Mouse (Mus musculus): ENCODE results near the gene Hps1. TPM values are rescaled to one million over a fixed set of nuclear protein-coding genes. Genes with fewer than 3 reads are reported as not detected.
"Not testable (repeated sequence)": the region's sequence is repeated elsewhere in the genome, so short reads cannot be mapped to it uniquely, and the experiment has no call there.

Gene Hps1
- polyA plus RNA-seq, 1 experiment from 2014 or later = 19.2 TPM

DNA sequence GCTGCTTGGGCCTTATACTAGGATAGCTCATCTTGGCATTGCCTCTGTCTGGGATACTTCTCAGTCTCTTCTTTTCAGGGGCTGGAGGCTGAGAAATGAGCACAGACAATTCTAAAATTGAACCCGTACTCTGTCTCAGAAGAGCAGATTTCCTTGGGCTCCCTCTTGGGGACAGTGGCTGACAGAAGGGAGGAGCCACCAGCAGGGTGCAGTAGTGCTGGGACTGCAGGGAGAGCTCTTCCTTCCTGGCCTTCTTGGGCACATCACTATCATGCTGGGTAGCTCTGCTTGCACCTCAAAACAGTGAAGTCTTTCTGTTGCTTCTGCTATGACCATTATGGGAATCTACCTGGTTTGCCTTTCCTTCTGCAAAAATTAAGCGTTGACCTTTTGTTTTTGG lies 5.4 kb upstream of the Hps1 start:
- Histone ChIP-seq H3K36me3 (no peaks in the 10 kb centered on the region), H3K27ac (no peak overlapping the region), H3K4me1 (replicated peaks) (peaks cover 26% of the 10 kb centered on the region), H3K27me3 (ENCODE audit: insufficient read depth, poor library complexity, severe bottlenecking) (peaks cover 20% of the 10 kb centered on the region; the same call in 1 of the 2 replicates), H3K4me3 (no peak overlapping the region), H3K9me3 (no peaks in the 10 kb centered on the region)
- DNase-seq (ENCODE audit: low spot score) = no peak
- 30% methylated on average over 2 of the region's 2 CpGs for WGBS

DNA sequence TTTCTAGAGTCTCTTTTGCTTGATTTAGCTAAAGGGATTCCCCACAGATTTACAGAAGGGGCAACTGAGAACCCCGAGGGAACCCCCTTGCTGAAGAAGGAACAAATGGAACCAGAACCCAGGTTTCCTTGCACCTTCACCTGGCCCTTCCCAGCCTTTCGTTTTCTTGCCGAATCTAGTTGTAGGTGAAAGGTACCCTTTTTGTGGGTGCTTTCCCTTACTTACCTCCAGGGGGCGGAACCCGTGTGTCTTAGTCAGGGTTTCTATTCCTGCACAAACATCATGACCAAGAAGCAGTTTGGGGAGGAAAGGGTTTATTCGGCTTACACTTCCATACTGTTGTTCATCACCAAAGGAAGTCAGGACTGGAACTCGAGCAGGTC lies 369 bp upstream of the Hps1 start:
- H3K27me3 ChIP-seq (ENCODE audit: insufficient read depth, poor library complexity, severe bottlenecking); H3K36me3 ChIP-seq; H3K9me3 ChIP-seq; DNase-seq (ENCODE audit: low spot score): not testable (repeated sequence)
- Histone ChIP-seq H3K27ac (peak overlapping the region; percentile 92), H3K4me1 (replicated peaks) (peaks cover 27% of the 10 kb centered on the region), H3K4me3 (peak overlapping the region; percentile 65)
- 60% methylated on average over 7 of the region's 7 CpGs for WGBS

DNA sequence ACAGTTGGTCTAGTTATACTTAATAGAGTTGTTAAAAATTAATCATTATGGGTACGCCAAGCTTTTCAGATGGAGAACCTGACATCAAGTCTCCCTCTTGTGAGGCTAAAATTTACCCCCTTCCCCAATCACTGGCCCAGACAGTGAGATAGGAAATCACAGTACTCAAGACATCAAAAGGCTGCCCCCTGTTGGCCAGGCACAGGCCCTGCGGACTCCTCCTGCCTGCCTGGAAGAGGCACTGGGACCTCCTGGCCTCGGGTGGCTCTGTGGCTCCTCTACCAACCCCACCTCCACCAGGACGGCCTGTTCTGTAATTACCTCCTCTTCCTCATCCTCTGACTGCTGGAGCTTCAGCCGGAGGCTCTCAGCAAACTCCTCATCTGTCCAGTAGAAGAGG lies 2.0 kb downstream of the Hps1 start:
- H3K27ac ChIP-seq = no peak overlapping the region
- no peaks in the 10 kb centered on the region for H3K9me3 ChIP-seq
- H3K4me1 ChIP-seq (replicated peaks) = peaks cover 22% of the 10 kb centered on the region
- H3K4me3 ChIP-seq = no peak overlapping the region
- no peaks in the 10 kb centered on the region for H3K27me3 ChIP-seq (ENCODE audit: insufficient read depth, poor library complexity, severe bottlenecking)
- DNase-seq (ENCODE audit: low spot score) = no peak
- peaks cover 3% of the 10 kb centered on the region; the same call in 1 of the 2 replicates for H3K36me3 ChIP-seq
- WGBS = 77% methylated on average over 5 of the region's 5 CpGs

DNA sequence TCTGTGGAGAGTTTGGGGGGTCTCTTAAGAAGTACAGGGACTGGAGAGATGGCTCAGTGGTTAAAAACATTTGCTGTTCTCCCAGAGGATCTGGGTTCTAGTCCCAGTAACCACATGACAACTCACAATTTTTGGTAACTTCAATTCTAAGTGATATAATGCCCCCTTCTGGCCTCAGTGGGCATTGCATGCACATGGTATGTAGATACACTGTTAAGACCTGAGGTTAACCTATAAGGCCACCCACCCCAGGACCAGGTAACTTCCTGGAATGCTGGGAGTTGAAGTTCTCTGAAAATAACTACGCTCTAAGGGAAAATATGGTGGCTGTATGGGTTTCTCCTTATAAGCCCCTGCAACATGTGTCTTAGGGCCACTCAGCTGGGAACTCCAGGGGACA lies 3.0 kb downstream of the Hps1 start:
- Histone ChIP-seq H3K36me3 (peaks cover 3% of the 10 kb centered on the region; the same call in 1 of the 2 replicates), H3K9me3 (no peaks in the 10 kb centered on the region), H3K4me3 (no peak overlapping the region), H3K4me1 (replicated peaks) (peaks cover 22% of the 10 kb centered on the region), H3K27ac (no peak overlapping the region), H3K27me3 (ENCODE audit: insufficient read depth, poor library complexity, severe bottlenecking) (no peaks in the 10 kb centered on the region)
- peak; percentile 34 for DNase-seq (ENCODE audit: low spot score)
- WGBS = 96% methylated on average over 1 of the region's 1 CpGs

DNA sequence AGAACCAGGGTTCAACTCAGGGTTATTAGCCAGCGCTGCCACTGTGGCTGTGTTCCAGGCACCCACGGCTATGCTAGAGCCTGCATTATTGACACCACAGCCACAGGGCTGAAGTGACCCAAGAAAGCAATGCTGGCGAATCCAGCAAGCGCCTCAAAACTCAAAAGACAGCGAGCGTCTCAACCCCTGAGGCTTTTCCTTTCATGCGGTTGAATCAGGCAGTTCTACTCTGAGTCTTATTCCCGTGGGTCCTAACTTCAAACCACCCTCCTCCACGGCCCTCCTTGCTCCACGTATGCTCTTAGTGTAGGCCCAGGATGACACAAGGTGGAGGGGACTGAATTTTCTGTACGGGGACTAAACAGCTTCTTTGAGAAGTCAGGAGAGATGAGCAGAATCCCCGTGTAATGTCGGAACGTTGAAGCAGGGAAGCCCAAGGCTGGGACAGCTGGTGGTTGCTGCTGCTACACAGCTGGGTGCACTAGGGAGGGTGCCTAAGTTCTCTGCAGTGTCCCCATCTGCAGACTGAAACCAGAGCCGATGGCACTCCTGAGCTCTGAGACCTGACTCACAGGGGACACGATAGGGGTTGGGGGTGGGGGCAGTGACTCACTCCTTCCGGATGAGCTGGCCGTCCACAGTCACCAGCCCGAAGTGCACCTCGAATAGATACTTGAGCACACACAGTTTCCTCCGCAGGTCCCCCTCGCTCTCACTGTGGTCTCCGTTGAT lies 9.5 kb downstream of the Hps1 start:
- no peak overlapping the region for H3K27ac ChIP-seq
- DNase-seq (ENCODE audit: low spot score) = no peak
- 0 out of 2 replicates have a peak, but pooled peaks cover 3% of the 10 kb centered on the region for H3K27me3 ChIP-seq (ENCODE audit: insufficient read depth, poor library complexity, severe bottlenecking)
- H3K4me1 ChIP-seq (replicated peaks) = peaks cover 15% of the 10 kb centered on the region
- WGBS = 80% methylated on average over 23 of the region's 23 CpGs
- no peaks in the 10 kb centered on the region for H3K9me3 ChIP-seq
- peaks cover 21% of the 10 kb centered on the region for H3K36me3 ChIP-seq
- H3K4me3 ChIP-seq = no peak overlapping the region

DNA sequence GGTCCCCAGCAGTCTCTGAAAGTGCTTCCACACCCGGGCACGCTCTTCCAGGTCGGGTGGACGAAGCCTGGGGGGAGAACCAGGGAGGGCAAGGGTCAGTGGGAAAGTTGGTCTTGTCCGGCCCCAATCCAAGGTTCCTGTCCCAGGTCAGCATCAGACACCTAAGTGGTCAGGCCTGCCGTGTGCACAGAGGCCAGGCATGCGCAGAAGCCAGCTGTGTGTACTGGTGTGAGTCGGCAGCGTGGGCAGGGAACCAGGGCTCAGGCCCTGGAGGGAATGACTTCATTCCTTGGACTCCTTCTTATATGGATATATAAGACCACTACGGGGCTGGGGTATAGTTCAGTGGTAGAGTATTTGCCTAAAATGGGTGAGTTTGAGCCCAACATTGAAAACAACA lies 10.1 kb downstream of the Hps1 start:
- 95% methylated on average over 10 of the region's 10 CpGs for WGBS
- no peak for DNase-seq (ENCODE audit: low spot score)
- Histone ChIP-seq H3K4me1 (replicated peaks) (peaks cover 16% of the 10 kb centered on the region), H3K36me3 (peaks cover 21% of the 10 kb centered on the region), H3K4me3 (no peak overlapping the region), H3K9me3 (no peaks in the 10 kb centered on the region), H3K27me3 (ENCODE audit: insufficient read depth, poor library complexity, severe bottlenecking) (0 out of 2 replicates have a peak, but pooled peaks cover 3% of the 10 kb centered on the region), H3K27ac (no peak overlapping the region)

DNA sequence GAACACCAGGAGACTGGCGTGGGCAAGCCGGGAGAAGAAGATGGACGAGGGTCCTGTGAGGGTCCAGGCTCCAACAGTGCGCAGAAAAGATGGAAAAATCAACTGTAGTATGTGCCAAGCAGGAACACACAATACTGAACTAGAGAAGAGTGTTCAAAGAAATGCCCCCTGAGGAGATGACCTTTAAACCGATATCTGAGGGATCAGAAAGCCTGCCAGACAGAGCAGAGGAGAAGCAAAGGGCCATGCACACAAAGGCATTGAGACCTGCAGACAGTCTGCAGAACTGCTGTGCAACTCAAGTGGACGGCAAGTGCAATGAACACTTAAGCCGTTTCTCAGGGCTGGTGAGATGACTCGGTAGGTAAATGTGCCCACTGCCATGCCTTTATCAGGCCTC lies 12.4 kb downstream of the Hps1 start:
- Histone ChIP-seq H3K4me1 (replicated peaks) (peaks cover 27% of the 10 kb centered on the region), H3K9me3 (no peaks in the 10 kb centered on the region), H3K27me3 (ENCODE audit: insufficient read depth, poor library complexity, severe bottlenecking) (0 out of 2 replicates have a peak, but pooled peaks cover 3% of the 10 kb centered on the region), H3K36me3 (peaks cover 17% of the 10 kb centered on the region; the same call in 1 of the 2 replicates), H3K4me3 (no peak overlapping the region), H3K27ac (peak overlapping the region; percentile 29; the same call in 1 of the 2 replicates)
- WGBS = 63% methylated on average over 8 of the region's 8 CpGs
- DNase-seq (ENCODE audit: low spot score) = no peak

DNA sequence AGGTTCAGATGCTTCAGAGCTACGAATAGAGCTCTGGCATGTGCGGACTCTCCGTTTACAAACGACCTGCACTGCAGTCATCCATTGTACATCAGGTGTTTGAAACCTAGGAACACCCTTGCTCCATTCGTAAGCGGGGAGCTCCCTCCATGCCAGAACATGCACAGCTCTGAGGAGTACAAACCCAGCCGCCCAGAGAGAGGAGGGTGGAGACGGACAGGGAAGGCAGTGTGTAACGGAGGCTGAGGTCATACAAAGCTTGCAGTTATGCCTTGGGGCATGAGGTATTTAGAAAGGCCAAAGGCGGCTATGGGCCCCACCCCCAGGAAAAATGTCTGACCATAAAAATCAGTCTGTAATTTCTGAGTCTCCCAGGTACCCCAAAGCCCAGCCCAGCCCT lies 15.4 kb downstream of the Hps1 start:
- 78% methylated on average over 10 of the region's 10 CpGs for WGBS
- H3K36me3 ChIP-seq = peaks cover 5% of the 10 kb centered on the region; the same call in 1 of the 2 replicates
- H3K27ac ChIP-seq = no peak overlapping the region
- H3K4me3 ChIP-seq = no peak overlapping the region
- peaks cover 27% of the 10 kb centered on the region for H3K4me1 ChIP-seq (replicated peaks)
- no peaks in the 10 kb centered on the region for H3K9me3 ChIP-seq
- DNase-seq (ENCODE audit: low spot score) = no peak
- H3K27me3 ChIP-seq (ENCODE audit: insufficient read depth, poor library complexity, severe bottlenecking) = 0 out of 2 replicates have a peak, but pooled peaks cover 3% of the 10 kb centered on the region

DNA sequence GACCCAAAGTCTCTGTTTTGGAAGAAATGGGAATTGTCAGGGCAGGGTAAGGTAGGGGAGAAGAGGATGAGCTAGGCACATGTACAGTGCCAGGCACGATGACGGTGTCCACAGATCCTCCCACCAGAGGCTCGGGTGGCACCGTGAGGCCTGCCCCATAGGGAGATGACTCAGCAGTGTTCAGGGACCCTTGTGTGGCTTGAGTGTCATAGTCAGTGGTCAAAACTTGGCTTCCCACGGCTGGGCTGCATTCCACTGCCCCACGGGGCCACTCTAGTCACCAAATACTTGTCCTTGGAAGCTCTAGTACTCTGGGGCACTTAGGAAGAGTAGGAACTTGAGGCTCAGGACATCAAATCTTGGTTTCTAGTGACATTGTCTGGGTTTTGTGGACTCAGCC lies 23.1 kb downstream of the Hps1 start:
- Histone ChIP-seq H3K4me3 (no peak overlapping the region), H3K9me3 (no peaks in the 10 kb centered on the region), H3K27me3 (ENCODE audit: insufficient read depth, poor library complexity, severe bottlenecking) (peaks cover 16% of the 10 kb centered on the region), H3K27ac (no peak overlapping the region), H3K4me1 (replicated peaks) (peaks cover 33% of the 10 kb centered on the region), H3K36me3 (no peaks in the 10 kb centered on the region; the same call in 1 of the 2 replicates)
- DNase-seq (ENCODE audit: low spot score) = no peak
- 90% methylated on average over 6 of the region's 6 CpGs for WGBS

DNA sequence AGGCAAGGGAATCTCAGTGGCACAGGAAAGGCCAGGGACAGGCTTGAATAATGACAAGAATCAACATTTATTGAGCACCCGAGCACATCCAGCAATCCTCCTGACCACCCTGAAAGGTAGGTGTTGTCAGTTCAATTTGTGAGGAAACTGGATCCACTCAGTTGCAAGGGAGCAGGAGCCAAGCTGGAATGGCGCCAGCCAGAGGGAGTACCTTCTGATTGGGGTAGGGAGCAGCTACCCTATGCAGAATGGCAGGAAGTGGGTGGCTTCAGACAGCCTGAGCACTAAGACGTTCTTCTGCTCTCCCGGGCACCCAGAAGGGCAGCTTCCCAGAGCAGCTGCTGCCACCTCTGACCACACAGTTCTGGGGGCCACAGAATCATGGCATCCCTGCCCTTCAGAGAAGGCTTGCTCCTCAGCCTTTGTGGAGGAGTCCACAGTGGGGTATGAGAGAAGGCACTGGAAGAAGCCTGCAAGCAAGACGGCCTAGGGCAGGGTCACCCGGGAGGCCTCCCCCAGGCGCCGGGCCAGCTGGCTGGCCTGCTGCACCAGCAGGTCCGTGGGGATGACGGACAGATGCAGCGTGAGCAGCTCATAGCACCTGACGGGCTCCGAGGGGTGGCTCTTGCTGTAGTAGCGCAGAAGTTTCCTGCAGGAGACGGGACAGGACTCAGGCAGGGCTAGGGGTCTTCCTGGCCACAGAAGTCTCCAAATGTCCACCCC lies 24.5 kb downstream of the Hps1 start:
- no peak overlapping the region for H3K4me3 ChIP-seq
- H3K4me1 ChIP-seq (replicated peaks) = peaks cover 46% of the 10 kb centered on the region
- H3K36me3 ChIP-seq = no peaks in the 10 kb centered on the region; the same call in 1 of the 2 replicates
- no peak overlapping the region; the same call in 1 of the 2 replicates for H3K27ac ChIP-seq
- no peak for DNase-seq (ENCODE audit: low spot score)
- peaks cover 19% of the 10 kb centered on the region for H3K27me3 ChIP-seq (ENCODE audit: insufficient read depth, poor library complexity, severe bottlenecking)
- 74% methylated on average over 15 of the region's 15 CpGs for WGBS
- H3K9me3 ChIP-seq = no peaks in the 10 kb centered on the region

DNA sequence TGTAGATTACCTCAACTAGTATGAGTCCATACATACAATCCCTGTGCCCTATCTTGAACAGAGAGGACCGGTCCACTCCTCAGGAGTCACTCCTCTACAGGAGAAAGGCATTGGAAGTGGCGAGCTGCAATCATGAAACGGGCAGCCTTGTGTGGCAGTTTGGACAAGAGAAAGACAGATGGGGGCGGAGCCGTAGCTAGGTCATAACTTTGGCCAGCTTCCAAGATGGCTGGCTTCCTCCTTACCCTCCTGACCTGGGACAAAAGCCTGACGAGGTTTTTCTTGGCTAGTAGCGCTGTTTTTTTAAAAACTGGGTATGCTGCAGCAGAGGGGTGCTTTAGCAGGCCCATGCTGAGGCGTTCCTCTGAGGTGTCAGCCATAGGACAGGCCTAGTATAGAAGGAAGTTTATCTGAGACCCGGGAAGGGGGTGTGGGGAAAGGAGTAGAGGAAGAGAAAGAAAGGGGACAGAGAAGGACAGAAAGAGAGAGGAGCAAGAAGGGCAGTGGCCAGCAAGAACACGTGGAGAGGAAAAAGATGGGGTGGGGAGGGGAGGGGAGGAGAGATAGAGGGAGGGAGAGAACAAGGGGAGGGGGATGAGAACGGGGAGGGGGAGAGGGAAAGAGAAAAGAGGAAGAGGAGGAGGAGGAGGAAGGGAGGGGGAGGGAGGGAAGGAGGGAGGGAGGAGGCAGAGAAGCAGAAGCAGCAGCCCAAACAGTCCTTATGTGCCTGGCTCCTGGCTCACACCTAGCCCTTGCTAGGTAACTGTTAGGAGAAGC lies 26.4 kb downstream of the Hps1 start:
- DNase-seq (ENCODE audit: low spot score) = no peak
- WGBS = 47% methylated on average over 11 of the region's 11 CpGs
- Histone ChIP-seq H3K9me3 (no peaks in the 10 kb centered on the region), H3K4me3 (peak overlapping the region; percentile 49), H3K27me3 (ENCODE audit: insufficient read depth, poor library complexity, severe bottlenecking) (peaks cover 25% of the 10 kb centered on the region), H3K27ac (peak overlapping the region; percentile 86), H3K4me1 (replicated peaks) (peaks cover 60% of the 10 kb centered on the region), H3K36me3 (no peaks in the 10 kb centered on the region)

DNA sequence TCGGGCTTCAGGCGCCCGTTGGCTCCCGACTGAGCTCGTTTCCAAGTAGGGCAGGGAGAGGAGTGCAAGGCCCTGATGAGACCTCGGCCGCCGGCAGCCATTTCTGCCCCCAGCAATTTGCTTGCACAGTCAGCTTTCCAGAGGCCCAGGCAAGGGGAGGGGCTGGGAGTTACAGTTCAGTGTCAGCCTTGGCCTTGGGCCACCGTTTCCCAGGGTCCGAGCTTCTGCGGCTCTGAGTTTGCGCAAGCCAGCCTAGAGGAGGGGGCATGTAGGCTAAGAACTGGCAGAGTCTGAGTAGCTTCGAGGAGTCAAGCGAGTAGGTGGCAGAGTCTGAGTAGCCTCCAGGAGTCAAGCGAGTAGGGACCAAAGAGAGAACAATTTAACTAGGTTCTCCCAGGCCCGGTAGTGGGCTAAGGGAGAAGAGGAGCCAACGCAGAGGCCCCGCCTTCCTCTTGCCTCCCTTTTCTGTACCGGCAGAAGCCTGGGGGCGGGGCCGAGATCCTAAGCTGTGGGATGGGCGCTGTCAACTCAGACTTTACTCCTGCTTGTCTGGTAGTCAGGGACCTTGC lies 27.3 kb downstream of the Hps1 start, which contains the start of gene Pyroxd2:
Gene Pyroxd2 (minus strand): TSS at position 413 of the 569 bp plus-strand sequence.
- DNase-seq (ENCODE audit: low spot score) = peak; percentile 79
- Histone ChIP-seq H3K4me3 (peak within 1 kb of the TSS; percentile 49), H3K9me3 (no peaks in the 10 kb centered on the region), H3K4me1 (replicated peaks) (peaks cover 60% of the 10 kb centered on the region), H3K36me3 (no peaks in the 10 kb centered on the region), H3K27me3 (ENCODE audit: insufficient read depth, poor library complexity, severe bottlenecking) (peaks cover 25% of the 10 kb centered on the region), H3K27ac (peak within 1 kb of the TSS; percentile 86)
- 5% methylated on average over 22 of the region's 22 CpGs for WGBS
